Mouse (Mus musculus): ENCODE measurements around the gene Akap9.

DNA sequence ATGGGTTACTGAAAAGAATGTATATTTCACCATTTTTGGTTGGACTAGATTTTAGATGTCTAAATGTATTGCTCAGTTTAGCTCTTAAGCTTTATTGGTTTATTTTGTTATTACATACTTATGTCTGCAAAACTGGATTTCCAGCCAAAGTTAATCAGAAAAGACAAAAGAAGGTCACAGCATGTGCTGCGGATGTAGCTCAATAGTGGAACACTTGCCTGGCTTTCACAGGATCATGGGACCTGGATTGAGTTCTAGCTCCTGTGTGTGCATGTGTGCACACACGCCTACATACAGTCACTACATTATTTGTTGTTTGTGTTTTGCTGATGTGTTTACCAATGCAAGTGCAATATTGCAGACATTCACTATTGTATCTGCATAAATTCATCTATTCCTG is 5.5 kb upstream of the Akap9 start:
- TF ChIP-seq POLR2A (IDR thresholded peaks at IDR 0.05; ENCODE audit: insufficient read length, low read depth) (no peak), SRF (IDR thresholded peaks at IDR 0.05; ENCODE audit: control insufficient read depth, insufficient read length, low read depth) (no peak), TCF12 (IDR thresholded peaks at IDR 0.05; ENCODE audit: insufficient read depth, poor library complexity, severe bottlenecking) (no peak)
